Mouse (Mus musculus): ENCODE results near the gene Npvf. TPM values are rescaled to one million over a fixed set of nuclear protein-coding genes. Genes with fewer than 3 reads are reported as not detected.

The Npvf gene
- polyA plus RNA-seq, 1 experiment from 2014 or later: 0.20 TPM

DNA sequence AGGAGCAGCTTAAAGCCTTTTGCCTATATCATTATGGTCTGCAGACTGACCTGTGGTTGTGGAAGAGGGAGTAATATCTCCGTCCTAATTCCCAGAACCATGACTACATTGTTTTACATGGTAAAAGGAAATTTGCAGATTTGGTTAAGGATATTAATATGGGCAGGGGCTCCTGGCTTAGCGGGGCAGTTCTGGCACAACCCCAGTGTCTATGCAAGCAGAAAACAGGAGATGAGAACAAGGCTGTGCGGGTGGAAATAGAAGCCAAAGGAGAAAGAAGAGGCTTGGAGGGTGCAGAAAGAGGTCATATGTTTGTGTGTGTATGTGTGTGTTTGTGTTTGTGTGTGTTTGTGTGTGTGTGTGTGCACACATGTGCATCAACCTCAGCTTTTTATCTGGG, 17.0 kb upstream of the Npvf start:
- Histone ChIP-seq H3K36me3 (ENCODE audit: control insufficient read depth, insufficient read depth, low read length) (no peaks in the 10 kb centered on the region), H3K9ac (ENCODE audit: low read depth, low read length) (no peak overlapping the region), H3K4me2 (no peak overlapping the region), H3K27ac (ENCODE audit: low read depth, low read length) (no peak overlapping the region), H3K4me3 (ENCODE audit: low read depth, low read length) (no peak overlapping the region), H3K27me3 (ENCODE audit: control insufficient read depth, insufficient read depth, low read length) (no peaks in the 10 kb centered on the region), H3K9me3 (replicated peaks; ENCODE audit: control insufficient read depth, low read length) (no peaks in the 10 kb centered on the region), H3K4me1 (ENCODE audit: control insufficient read depth, insufficient read depth, low read length) (no peaks in the 10 kb centered on the region)
- no peak for ATAC-seq (replicated peaks; ENCODE audit: insufficient number of reproducible peaks, low FRiP score, low TSS enrichment)
- WGBS (ENCODE audit: insufficient replicate concordance): 92% methylated on average over 3 of the region's 3 CpGs

DNA sequence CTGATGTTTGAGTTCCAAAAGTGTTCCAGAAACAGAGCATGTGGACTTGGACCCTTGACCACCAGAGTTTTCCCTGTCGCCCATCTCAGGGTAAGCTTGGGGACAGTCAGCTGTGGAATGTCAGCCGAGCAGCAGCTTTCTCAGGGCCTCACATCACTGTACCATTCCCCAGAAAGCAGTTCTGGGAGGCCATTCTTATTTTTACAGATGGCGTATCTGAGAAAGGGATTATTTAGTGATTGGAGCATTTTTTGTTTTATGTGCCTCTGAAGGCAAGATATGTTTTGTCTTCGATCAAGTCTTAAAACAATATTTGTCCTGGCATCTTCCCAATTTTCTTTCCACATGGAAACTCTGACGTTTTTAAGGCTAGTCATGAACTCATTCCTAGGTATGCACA, 12.7 kb upstream of the Npvf start:
- no peak for ATAC-seq (replicated peaks; ENCODE audit: insufficient number of reproducible peaks, low FRiP score, low TSS enrichment)
- H3K4me1 ChIP-seq (ENCODE audit: control insufficient read depth, insufficient read depth, low read length): no peaks in the 10 kb centered on the region
- H3K4me3 ChIP-seq (ENCODE audit: low read depth, low read length): no peak overlapping the region
- no peak overlapping the region for H3K4me2 ChIP-seq
- H3K9me3 ChIP-seq (replicated peaks; ENCODE audit: control insufficient read depth, low read length): no peaks in the 10 kb centered on the region
- no peaks in the 10 kb centered on the region for H3K27me3 ChIP-seq (ENCODE audit: control insufficient read depth, insufficient read depth, low read length)
- no peak overlapping the region for H3K9ac ChIP-seq (ENCODE audit: low read depth, low read length)
- no peak overlapping the region for H3K27ac ChIP-seq (ENCODE audit: low read depth, low read length)
- 52% methylated on average over 5 of the region's 5 CpGs for WGBS (ENCODE audit: insufficient replicate concordance)
- H3K36me3 ChIP-seq (ENCODE audit: control insufficient read depth, insufficient read depth, low read length): no peaks in the 10 kb centered on the region

DNA sequence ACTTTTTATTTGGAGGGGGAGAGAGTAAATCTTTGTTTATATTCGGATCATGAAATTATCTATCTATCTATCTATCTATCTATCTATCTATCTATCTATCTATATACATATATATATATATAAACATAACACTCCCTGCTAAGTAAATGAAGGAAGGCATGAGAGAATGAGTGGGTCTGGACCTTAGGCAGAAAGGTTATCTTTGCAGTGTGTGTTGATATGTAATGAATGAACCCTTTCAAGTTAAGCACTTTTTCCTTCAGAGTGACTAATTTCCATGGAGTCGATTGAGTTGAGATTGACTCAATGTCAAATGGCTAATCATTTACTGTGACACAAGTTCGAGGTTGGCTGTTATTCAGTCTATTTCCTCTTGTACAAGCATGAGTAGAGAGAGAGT, 10.8 kb upstream of the Npvf start:
- H3K9ac ChIP-seq (ENCODE audit: low read depth, low read length): no peak overlapping the region
- no peak overlapping the region for H3K4me3 ChIP-seq (ENCODE audit: low read depth, low read length)
- H3K4me1 ChIP-seq (ENCODE audit: control insufficient read depth, insufficient read depth, low read length): no peaks in the 10 kb centered on the region
- no peak for ATAC-seq (replicated peaks; ENCODE audit: insufficient number of reproducible peaks, low FRiP score, low TSS enrichment)
- H3K27ac ChIP-seq (ENCODE audit: low read depth, low read length): no peak overlapping the region
- 67% methylated on average over 3 of the region's 3 CpGs for WGBS (ENCODE audit: insufficient replicate concordance)
- no peak overlapping the region for H3K4me2 ChIP-seq
- no peaks in the 10 kb centered on the region for H3K9me3 ChIP-seq (replicated peaks; ENCODE audit: control insufficient read depth, low read length)
- H3K36me3 ChIP-seq (ENCODE audit: control insufficient read depth, insufficient read depth, low read length): no peaks in the 10 kb centered on the region
- no peaks in the 10 kb centered on the region for H3K27me3 ChIP-seq (ENCODE audit: control insufficient read depth, insufficient read depth, low read length)

DNA sequence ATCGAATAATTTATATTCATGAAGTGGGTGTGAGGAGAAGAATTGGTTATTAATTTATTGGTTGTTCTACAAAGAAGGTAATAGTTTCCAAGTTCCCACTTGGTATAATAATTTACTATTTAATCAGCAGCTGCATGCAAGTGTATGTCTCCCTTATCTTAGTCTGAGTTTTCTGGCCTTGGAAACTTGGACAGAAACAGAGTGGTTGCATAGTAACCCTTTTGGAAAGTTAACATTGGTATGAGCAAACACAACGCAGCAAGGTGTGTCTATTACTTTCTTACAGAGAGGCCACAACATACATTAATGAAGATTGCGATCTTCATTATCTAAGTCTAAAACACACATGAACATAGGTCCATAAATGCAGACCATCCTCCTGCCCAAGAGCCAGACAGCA, 10.0 kb upstream of the Npvf start:
- Histone ChIP-seq H3K4me3 (ENCODE audit: low read depth, low read length) (no peak overlapping the region), H3K27me3 (ENCODE audit: control insufficient read depth, insufficient read depth, low read length) (no peaks in the 10 kb centered on the region), H3K9ac (ENCODE audit: low read depth, low read length) (no peak overlapping the region), H3K27ac (ENCODE audit: low read depth, low read length) (no peak overlapping the region), H3K36me3 (ENCODE audit: control insufficient read depth, insufficient read depth, low read length) (no peaks in the 10 kb centered on the region), H3K4me2 (no peak overlapping the region), H3K9me3 (replicated peaks; ENCODE audit: control insufficient read depth, low read length) (no peaks in the 10 kb centered on the region), H3K4me1 (ENCODE audit: control insufficient read depth, insufficient read depth, low read length) (no peaks in the 10 kb centered on the region)
- WGBS (ENCODE audit: insufficient replicate concordance): 77% methylated on average over 3 of the region's 3 CpGs
- no peak for ATAC-seq (replicated peaks; ENCODE audit: insufficient number of reproducible peaks, low FRiP score, low TSS enrichment)

DNA sequence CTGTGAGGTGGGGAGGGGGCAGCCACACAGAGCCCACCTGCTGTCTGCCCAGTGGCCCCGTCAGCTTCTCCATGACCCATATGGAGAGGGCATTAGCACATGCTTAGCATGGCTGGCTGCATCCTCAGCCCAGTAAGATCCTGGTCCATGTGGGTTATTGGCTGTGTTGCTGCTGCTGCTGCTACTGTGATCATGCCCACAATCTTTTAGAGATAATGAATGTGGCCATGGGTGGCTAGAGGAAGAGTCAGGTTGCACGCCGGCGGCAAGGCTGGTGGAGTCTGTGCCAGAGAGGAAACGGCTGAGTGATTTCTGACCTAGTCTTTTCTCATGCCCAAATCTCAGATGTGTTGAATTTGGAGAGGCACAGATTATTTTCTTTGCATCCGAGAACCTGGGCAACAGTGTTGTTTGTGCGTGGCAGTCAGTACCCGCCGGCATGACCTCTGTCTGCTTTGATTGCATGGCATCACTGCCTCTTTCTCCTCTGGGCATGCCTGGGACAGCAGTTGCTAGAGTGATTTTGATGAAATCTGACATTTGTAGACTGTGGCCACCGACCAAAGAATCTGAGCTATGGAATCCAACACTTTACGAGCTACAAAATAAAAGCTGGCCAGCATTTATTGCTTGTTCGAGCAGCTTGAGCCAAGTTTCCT, 8.8 kb upstream of the Npvf start:
- Histone ChIP-seq H3K27ac (ENCODE audit: low read depth, low read length) (no peak overlapping the region), H3K27me3 (ENCODE audit: control insufficient read depth, insufficient read depth, low read length) (no peaks in the 10 kb centered on the region), H3K4me2 (no peak overlapping the region), H3K36me3 (ENCODE audit: control insufficient read depth, insufficient read depth, low read length) (no peaks in the 10 kb centered on the region), H3K9ac (ENCODE audit: low read depth, low read length) (no peak overlapping the region), H3K4me1 (ENCODE audit: control insufficient read depth, insufficient read depth, low read length) (no peaks in the 10 kb centered on the region), H3K4me3 (ENCODE audit: low read depth, low read length) (no peak overlapping the region), H3K9me3 (replicated peaks; ENCODE audit: control insufficient read depth, low read length) (no peaks in the 10 kb centered on the region)
- ATAC-seq (replicated peaks; ENCODE audit: insufficient number of reproducible peaks, low FRiP score, low TSS enrichment): no peak
- 69% methylated on average over 12 of the region's 12 CpGs for WGBS (ENCODE audit: insufficient replicate concordance)

DNA sequence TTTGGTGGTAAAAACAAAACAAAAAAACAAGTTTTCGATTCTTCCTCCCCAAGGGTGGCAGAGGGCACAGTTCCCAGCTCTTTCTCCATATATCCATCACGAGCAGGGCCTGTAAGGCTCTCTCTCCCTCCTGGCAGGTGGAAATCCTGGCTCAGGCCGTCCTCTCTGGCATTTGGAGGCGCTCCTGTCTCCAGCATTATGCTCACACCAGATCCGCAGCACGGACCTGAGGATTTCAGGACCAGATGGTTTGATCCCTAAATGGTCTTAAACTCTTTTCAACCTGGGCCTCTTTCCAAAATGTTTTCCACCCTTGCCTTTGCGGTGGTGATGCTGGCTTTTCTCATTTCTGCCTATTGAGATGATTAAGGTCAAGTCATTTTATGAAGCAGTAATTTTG, 7.5 kb upstream of the Npvf start:
- H3K4me1 ChIP-seq (ENCODE audit: control insufficient read depth, insufficient read depth, low read length): no peaks in the 10 kb centered on the region
- 71% methylated on average over 7 of the region's 7 CpGs for WGBS (ENCODE audit: insufficient replicate concordance)
- no peak overlapping the region for H3K9ac ChIP-seq (ENCODE audit: low read depth, low read length)
- H3K9me3 ChIP-seq (replicated peaks; ENCODE audit: control insufficient read depth, low read length): no peaks in the 10 kb centered on the region
- H3K27ac ChIP-seq (ENCODE audit: low read depth, low read length): no peak overlapping the region
- no peaks in the 10 kb centered on the region for H3K27me3 ChIP-seq (ENCODE audit: control insufficient read depth, insufficient read depth, low read length)
- ATAC-seq (replicated peaks; ENCODE audit: insufficient number of reproducible peaks, low FRiP score, low TSS enrichment): no peak
- H3K4me3 ChIP-seq (ENCODE audit: low read depth, low read length): no peak overlapping the region
- H3K4me2 ChIP-seq: no peak overlapping the region
- no peaks in the 10 kb centered on the region for H3K36me3 ChIP-seq (ENCODE audit: control insufficient read depth, insufficient read depth, low read length)

DNA sequence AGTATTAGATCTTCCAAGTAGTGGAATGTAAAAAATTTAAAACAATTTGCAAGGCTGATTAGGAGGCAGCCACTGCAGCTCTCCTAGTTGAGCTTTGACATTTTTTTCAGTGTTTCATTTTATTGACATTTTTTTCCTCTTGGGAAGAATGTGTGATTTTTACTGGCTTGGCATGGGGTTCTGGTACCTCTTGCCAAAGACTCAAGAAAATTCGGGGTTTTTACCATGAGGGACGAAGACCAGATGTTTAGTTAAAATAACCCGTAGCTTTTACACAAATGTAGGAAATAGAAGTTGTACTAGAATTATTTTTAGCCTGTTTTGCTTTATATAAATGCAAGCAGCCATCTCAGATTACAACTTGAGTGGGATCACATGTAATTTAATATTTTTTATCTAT, 4.2 kb upstream of the Npvf start:
- no peaks in the 10 kb centered on the region for H3K9me3 ChIP-seq (replicated peaks; ENCODE audit: control insufficient read depth, low read length)
- no peaks in the 10 kb centered on the region for H3K4me1 ChIP-seq (ENCODE audit: control insufficient read depth, insufficient read depth, low read length)
- H3K27me3 ChIP-seq (ENCODE audit: control insufficient read depth, insufficient read depth, low read length): no peaks in the 10 kb centered on the region
- no peak overlapping the region for H3K4me2 ChIP-seq
- no peaks in the 10 kb centered on the region for H3K36me3 ChIP-seq (ENCODE audit: control insufficient read depth, insufficient read depth, low read length)
- no peak overlapping the region for H3K9ac ChIP-seq (ENCODE audit: low read depth, low read length)
- no peak for ATAC-seq (replicated peaks; ENCODE audit: insufficient number of reproducible peaks, low FRiP score, low TSS enrichment)
- H3K4me3 ChIP-seq (ENCODE audit: low read depth, low read length): no peak overlapping the region
- 73% methylated on average over 3 of the region's 3 CpGs for whole genome bisulfite sequencing (ENCODE audit: insufficient replicate concordance)
- no peak overlapping the region for H3K27ac ChIP-seq (ENCODE audit: low read depth, low read length)

DNA sequence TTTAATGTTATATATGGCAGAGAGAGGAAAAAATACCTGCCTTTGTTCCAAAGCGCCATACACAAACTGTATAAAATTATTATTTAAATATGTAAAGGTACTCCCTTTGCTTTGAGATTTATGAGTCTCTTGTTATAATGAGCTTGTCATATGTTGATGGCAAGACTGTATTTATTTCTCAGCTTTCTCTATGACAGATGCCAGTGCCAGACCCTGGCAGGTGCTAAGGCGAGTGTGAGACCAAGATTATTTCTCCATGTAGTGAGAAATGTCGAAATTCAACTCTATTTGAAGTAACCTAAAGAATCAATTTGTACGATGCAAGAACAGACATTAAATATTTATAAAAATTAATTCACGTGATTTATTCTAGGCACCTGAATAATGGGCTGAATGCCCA, 3.8 kb upstream of the Npvf start:
- Histone ChIP-seq H3K4me1 (ENCODE audit: control insufficient read depth, insufficient read depth, low read length) (no peaks in the 10 kb centered on the region), H3K9me3 (replicated peaks; ENCODE audit: control insufficient read depth, low read length) (no peaks in the 10 kb centered on the region), H3K36me3 (ENCODE audit: control insufficient read depth, insufficient read depth, low read length) (no peaks in the 10 kb centered on the region), H3K27ac (ENCODE audit: low read depth, low read length) (no peak overlapping the region), H3K27me3 (ENCODE audit: control insufficient read depth, insufficient read depth, low read length) (no peaks in the 10 kb centered on the region), H3K9ac (ENCODE audit: low read depth, low read length) (no peak overlapping the region), H3K4me3 (ENCODE audit: low read depth, low read length) (no peak overlapping the region), H3K4me2 (no peak overlapping the region)
- ATAC-seq (replicated peaks; ENCODE audit: insufficient number of reproducible peaks, low FRiP score, low TSS enrichment): no peak
- 75% methylated on average over 5 of the region's 5 CpGs for WGBS (ENCODE audit: insufficient replicate concordance)

DNA sequence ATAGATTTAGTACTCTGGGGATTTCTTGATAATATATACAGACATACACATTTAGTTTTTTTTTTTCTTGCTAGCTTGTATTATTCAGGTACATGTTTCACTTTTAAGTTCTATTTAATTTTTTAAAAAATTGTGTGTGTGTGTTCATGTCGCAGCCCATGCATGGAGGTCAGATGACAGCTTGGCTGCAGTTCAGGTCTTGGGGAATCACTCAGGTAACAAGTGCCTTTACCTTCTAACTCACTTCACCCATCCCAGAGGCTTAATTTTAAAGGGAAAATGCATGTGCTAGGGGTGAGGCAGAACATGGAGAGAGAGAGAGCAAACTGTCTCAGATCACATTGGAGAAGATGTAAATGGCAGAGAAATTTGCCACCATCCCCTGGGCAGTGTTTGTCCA, 2.2 kb upstream of the Npvf start:
- H3K9ac ChIP-seq (ENCODE audit: low read depth, low read length): no peak overlapping the region
- H3K9me3 ChIP-seq (replicated peaks; ENCODE audit: control insufficient read depth, low read length): no peaks in the 10 kb centered on the region
- no peaks in the 10 kb centered on the region for H3K4me1 ChIP-seq (ENCODE audit: control insufficient read depth, insufficient read depth, low read length)
- no peak overlapping the region for H3K27ac ChIP-seq (ENCODE audit: low read depth, low read length)
- H3K4me3 ChIP-seq (ENCODE audit: low read depth, low read length): no peak overlapping the region
- H3K4me2 ChIP-seq: no peak overlapping the region
- no peaks in the 10 kb centered on the region for H3K27me3 ChIP-seq (ENCODE audit: control insufficient read depth, insufficient read depth, low read length)
- no peak for ATAC-seq (replicated peaks; ENCODE audit: insufficient number of reproducible peaks, low FRiP score, low TSS enrichment)
- 92% methylated on average over 1 of the region's 1 CpGs for WGBS (ENCODE audit: insufficient replicate concordance)
- no peaks in the 10 kb centered on the region for H3K36me3 ChIP-seq (ENCODE audit: control insufficient read depth, insufficient read depth, low read length)

Measured in heart, embryonic 11.5 days (tissue).